Mouse (Mus musculus): ENCODE data around the gene Fgfr2.

DNA sequence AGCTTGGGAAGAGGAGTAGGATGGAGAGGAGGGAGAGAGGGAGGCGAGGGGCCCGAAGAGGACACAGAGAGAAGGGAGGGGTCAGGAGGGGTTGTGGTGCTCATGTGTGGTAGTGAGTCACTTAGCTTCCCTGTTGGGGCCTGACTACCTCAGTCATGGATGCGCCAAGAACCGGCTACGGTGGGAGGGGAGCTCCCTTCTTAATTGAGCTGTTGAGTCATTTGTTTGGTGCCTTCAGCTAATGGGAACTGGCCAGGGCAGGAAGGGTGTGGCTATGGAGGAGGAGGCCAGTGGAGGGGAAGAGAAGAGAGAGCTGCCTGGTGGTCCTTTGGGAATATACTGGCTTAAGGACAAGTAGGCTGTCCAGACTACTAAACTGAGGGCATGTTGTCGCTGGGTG lies 2451.8 kb downstream of the Fgfr2 start:
- no peak for TF ChIP-seq POLR2A (IDR thresholded peaks at IDR 0.05; ENCODE audit: control insufficient read depth, low read depth, low read length)
- TF ChIP-seq CTCF (IDR thresholded peaks at IDR 0.05; ENCODE audit: control insufficient read depth, insufficient read depth, insufficient replicate concordance, low read depth, low read length): no peak
